Mouse (Mus musculus): ENCODE results near the gene Zfp408. TPM values are rescaled to one million over a fixed set of nuclear protein-coding genes. Genes with fewer than 3 reads are reported as not detected.

The Zfp408 gene
- polyA plus RNA-seq, 1 experiment from 2014 or later: 4.6 TPM

DNA sequence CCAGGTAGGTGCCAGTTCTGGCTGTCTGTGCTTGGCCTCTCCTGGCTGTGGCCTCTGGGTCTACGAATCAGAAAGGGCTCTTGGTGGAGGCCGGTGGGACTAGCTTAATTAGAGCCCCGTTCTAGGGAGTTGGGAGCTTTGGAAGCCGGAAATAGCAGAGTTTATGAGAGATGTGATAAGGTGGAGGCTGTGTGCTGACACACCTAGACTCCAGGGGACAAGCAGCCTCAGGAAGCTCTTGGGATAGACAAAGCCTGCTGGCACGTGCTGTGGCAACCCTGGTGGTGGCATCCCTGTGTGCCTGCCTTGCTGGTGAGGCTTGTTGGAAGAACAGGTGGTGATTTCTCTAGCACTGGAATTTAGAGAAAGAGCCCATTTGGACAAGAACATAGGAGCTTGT, 5.8 kb upstream of the Zfp408 start:
- Histone ChIP-seq H3K9ac (ENCODE audit: low read depth, low read length) (no peak overlapping the region), H3K36me3 (ENCODE audit: insufficient read depth, low read length) (peaks cover 49% of the 10 kb centered on the region), H3K4me3 (replicated peaks; ENCODE audit: low read depth, low read length) (no peak overlapping the region), H3K4me1 (replicated peaks; ENCODE audit: insufficient read depth, low read length) (peaks cover 12% of the 10 kb centered on the region; the same call in 1 of the 2 replicates), H3K27me3 (ENCODE audit: insufficient read depth, low read length) (no peaks in the 10 kb centered on the region), H3K27ac (no peak overlapping the region), H3K4me2 (ENCODE audit: low read length) (no peak overlapping the region), H3K9me3 (replicated peaks; ENCODE audit: low read length) (no peaks in the 10 kb centered on the region)
- no peak for DNase-seq (ENCODE audit: low spot score)
- no peak for ATAC-seq (replicated peaks; ENCODE audit: low FRiP score, low read depth)
- WGBS: 82% methylated on average over 5 of the region's 5 CpGs
- TF ChIP-seq CTCF (IDR thresholded peaks at IDR 0.05; ENCODE audit: low read depth): no peak

DNA sequence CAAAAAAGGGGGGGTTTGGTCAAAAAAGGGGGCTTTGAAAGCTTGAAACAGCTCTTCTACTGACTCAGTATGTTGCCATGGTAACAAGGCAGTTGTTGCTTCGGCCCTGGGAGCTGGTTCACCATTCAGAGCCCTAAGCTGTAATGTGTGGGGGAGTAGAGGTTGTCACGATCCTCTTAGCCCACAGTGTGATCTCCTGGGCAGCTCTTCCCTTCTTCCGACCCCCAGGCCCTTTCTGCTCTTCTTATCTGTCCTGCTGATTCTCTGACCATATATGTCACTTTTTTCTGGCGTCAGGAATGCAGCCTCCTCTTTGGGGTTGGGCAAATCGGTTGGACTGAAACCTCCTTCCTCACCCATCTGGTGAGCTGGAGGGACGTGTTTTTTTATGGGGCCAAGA, 3.3 kb upstream of the Zfp408 start:
- ATAC-seq (replicated peaks; ENCODE audit: low FRiP score, low read depth): no peak
- Histone ChIP-seq H3K27me3 (ENCODE audit: insufficient read depth, low read length) (no peaks in the 10 kb centered on the region), H3K4me1 (replicated peaks; ENCODE audit: insufficient read depth, low read length) (peaks cover 12% of the 10 kb centered on the region; the same call in 1 of the 2 replicates), H3K9ac (ENCODE audit: low read depth, low read length) (no peak overlapping the region), H3K4me2 (ENCODE audit: low read length) (0 out of 2 replicates have a peak overlapping the region, but pooled peaks have one; percentile 1), H3K27ac (no peak overlapping the region), H3K9me3 (replicated peaks; ENCODE audit: low read length) (no peaks in the 10 kb centered on the region), H3K4me3 (replicated peaks; ENCODE audit: low read depth, low read length) (no peak overlapping the region), H3K36me3 (ENCODE audit: insufficient read depth, low read length) (peaks cover 33% of the 10 kb centered on the region)
- WGBS: 27% methylated on average over 6 of the region's 6 CpGs
- no peak for TF ChIP-seq CTCF (IDR thresholded peaks at IDR 0.05; ENCODE audit: low read depth)
- peak; percentile 71 for DNase-seq (ENCODE audit: low spot score)

DNA sequence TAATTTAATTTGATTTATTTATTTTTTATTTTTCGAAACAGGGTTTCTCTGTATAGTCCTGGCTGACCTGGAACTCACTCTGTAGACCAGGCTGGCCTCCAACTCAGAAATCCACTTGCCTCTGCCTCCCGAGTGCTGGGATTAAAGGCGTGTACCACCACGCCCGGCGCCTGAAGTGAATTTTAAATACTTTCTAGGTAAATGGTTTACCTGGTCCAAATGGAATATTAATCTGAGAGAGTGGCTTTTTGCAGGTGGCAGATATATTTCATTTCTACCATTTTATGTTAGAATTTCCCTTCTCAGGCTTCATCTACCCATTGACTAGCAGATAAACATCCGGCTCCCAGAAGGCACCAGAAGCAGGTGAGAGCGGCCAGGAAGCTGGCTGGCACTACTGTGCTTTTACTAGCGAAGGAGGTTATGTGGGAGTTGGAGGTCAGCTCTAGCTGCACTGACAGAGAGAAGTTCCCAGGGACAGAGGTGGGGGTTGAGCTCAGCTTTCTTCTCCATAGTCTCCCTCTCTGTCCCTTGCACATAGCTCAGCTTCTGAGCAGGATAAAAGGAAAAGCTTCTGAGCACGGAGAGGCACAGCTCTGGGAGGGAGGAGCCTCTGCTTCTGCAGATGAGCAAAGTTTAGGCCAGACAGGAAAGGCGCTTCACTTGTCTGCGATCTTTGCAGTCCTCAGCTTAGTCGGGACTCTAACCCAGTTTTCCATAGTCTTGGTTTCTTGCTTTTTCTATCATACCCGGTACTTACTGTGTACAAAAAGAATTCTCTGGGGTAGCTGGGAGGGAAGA, 2.1 kb upstream of the Zfp408 start:
- Histone ChIP-seq H3K36me3 (ENCODE audit: insufficient read depth, low read length) (peaks cover 34% of the 10 kb centered on the region), H3K4me3 (replicated peaks; ENCODE audit: low read depth, low read length) (no peak overlapping the region), H3K9me3 (replicated peaks; ENCODE audit: low read length) (no peaks in the 10 kb centered on the region), H3K4me1 (replicated peaks; ENCODE audit: insufficient read depth, low read length) (peaks cover 12% of the 10 kb centered on the region; the same call in 1 of the 2 replicates), H3K9ac (ENCODE audit: low read depth, low read length) (no peak overlapping the region), H3K27ac (peak overlapping the region; percentile 60), H3K27me3 (ENCODE audit: insufficient read depth, low read length) (no peaks in the 10 kb centered on the region), H3K4me2 (ENCODE audit: low read length) (peak overlapping the region; percentile 92)
- 56% methylated on average over 14 of the region's 14 CpGs for WGBS
- ATAC-seq (replicated peaks; ENCODE audit: low FRiP score, low read depth) (no peak), DNase-seq (ENCODE audit: low spot score) (peak; percentile 51)
- TF ChIP-seq CTCF (IDR thresholded peaks at IDR 0.05; ENCODE audit: low read depth): no peak

DNA sequence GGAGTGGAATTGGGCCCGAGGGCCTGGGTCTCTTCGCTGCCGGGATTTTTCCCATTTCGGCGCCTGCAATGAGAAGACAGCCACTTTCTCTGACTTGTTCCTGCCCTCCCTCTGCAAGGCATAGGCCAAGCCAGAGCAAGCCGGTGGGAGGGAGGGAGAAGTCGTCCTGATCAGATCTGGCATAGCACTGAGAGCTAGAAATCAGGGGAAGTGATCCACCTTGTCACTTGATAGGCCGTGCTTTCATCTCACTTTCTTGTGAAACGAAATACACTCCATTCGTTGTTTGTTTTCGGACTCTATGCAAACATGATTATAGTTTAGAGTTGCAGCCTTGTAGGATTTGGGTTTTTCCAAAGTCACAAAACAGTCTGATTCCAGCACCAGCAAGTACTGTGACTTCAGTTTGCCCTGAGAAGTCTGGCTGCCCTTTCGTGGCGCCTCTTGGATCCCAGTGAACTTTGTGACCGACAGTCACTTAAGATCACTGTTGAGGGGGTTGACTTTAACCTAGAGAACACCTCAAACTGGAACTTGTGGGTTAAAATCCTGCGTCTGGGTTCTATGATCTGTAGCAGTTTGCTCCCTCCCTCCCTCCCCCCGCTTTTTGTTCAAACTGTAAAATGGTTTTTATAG, 887 bp upstream of the Zfp408 start:
- no peaks in the 10 kb centered on the region for H3K9me3 ChIP-seq (replicated peaks; ENCODE audit: low read length)
- H3K4me2 ChIP-seq (ENCODE audit: low read length): peak overlapping the region; percentile 92
- peaks cover 12% of the 10 kb centered on the region; the same call in 1 of the 2 replicates for H3K4me1 ChIP-seq (replicated peaks; ENCODE audit: insufficient read depth, low read length)
- H3K4me3 ChIP-seq (replicated peaks; ENCODE audit: low read depth, low read length): peak overlapping the region; percentile 83
- no peak for TF ChIP-seq CTCF (IDR thresholded peaks at IDR 0.05; ENCODE audit: low read depth)
- 7% methylated on average over 16 of the region's 16 CpGs for WGBS
- peaks cover 36% of the 10 kb centered on the region for H3K36me3 ChIP-seq (ENCODE audit: insufficient read depth, low read length)
- DNase-seq (ENCODE audit: low spot score) (no peak), ATAC-seq (replicated peaks; ENCODE audit: low FRiP score, low read depth) (peak; percentile 34)
- peak overlapping the region; percentile 93 for H3K27ac ChIP-seq
- peak overlapping the region; percentile 84 for H3K9ac ChIP-seq (ENCODE audit: low read depth, low read length)
- no peaks in the 10 kb centered on the region for H3K27me3 ChIP-seq (ENCODE audit: insufficient read depth, low read length)

DNA sequence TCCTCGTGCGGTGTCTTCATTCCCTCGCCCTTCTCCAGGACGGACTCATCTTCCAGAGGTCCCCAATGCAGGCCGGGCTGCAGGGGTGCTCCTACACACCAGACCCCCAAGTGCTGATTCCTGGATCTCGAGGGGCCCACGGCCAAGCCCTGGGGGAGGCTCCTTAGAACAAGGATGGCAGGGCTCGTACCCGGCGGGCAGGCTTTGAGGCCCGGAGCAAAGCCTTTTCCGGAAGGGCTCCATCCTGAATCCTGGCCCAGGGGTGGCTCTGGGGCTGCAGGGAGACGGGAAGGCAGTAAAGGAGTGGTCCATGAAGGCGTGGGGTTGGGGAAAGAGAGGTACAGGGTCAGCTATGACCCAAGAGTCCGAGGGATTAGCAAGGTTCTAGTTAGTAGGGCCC, 439 bp downstream of the Zfp408 start:
- Histone ChIP-seq H3K4me1 (replicated peaks; ENCODE audit: insufficient read depth, low read length) (peaks cover 12% of the 10 kb centered on the region; the same call in 1 of the 2 replicates), H3K9me3 (replicated peaks; ENCODE audit: low read length) (no peaks in the 10 kb centered on the region), H3K9ac (ENCODE audit: low read depth, low read length) (peak overlapping the region; percentile 85), H3K36me3 (ENCODE audit: insufficient read depth, low read length) (peaks cover 38% of the 10 kb centered on the region), H3K4me3 (replicated peaks; ENCODE audit: low read depth, low read length) (peak overlapping the region; percentile 83), H3K27me3 (ENCODE audit: insufficient read depth, low read length) (no peaks in the 10 kb centered on the region), H3K27ac (peak overlapping the region; percentile 93), H3K4me2 (ENCODE audit: low read length) (peak overlapping the region; percentile 92)
- no peak for DNase-seq (ENCODE audit: low spot score)
- no peak; the same call in 1 of the 2 replicates for ATAC-seq (replicated peaks; ENCODE audit: low FRiP score, low read depth)
- TF ChIP-seq CTCF (IDR thresholded peaks at IDR 0.05; ENCODE audit: low read depth): no peak
- WGBS: 1% methylated on average over 15 of the region's 15 CpGs

DNA sequence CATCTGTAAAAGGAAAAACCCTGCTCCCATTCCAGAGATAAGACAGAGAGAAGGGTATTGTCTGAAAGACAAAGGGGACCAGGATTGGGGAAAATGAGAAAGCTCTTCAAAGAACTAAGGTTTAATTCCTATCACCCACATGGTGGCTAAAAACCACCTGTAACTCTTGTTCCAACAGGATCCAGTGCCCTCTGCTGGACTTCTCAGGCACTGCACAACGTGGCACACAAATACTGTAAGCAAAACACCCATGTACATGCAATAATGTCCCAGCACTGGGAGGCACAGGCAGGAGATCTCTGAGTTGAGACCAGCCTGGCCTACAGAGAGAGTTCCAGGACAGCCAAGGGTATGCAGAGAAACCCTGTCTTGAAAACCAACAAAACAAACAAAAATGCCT, 2.9 kb downstream of the Zfp408 start:
- WGBS: 56% methylated on average over 1 of the region's 1 CpGs
- Histone ChIP-seq H3K9ac (ENCODE audit: low read depth, low read length) (no peak overlapping the region), H3K36me3 (ENCODE audit: insufficient read depth, low read length) (peaks cover 38% of the 10 kb centered on the region), H3K4me1 (replicated peaks; ENCODE audit: insufficient read depth, low read length) (peaks cover 6% of the 10 kb centered on the region; the same call in 1 of the 2 replicates), H3K4me2 (ENCODE audit: low read length) (no peak overlapping the region), H3K9me3 (replicated peaks; ENCODE audit: low read length) (no peaks in the 10 kb centered on the region), H3K27ac (no peak overlapping the region), H3K27me3 (ENCODE audit: insufficient read depth, low read length) (no peaks in the 10 kb centered on the region), H3K4me3 (replicated peaks; ENCODE audit: low read depth, low read length) (no peak overlapping the region)
- no peak for DNase-seq (ENCODE audit: low spot score)
- no peak for ATAC-seq (replicated peaks; ENCODE audit: low FRiP score, low read depth)
- TF ChIP-seq CTCF (IDR thresholded peaks at IDR 0.05; ENCODE audit: low read depth): peak; percentile 71

Measured in kidney, postnatal 0 days (tissue).